Mouse (Mus musculus) liver, postnatal 0 days (tissue): ENCODE measurements around the gene Lgi1.

Experiments used
- CTCF ChIP-seq: sonication (generic); IDR thresholded peaks from 2 replicates; pipeline ENCODE4 v1.5.1; 2016; ENCODE audit warnings: antibody characterized with exemption, low read depth
- EP300 ChIP-seq: IDR thresholded peaks from 2 replicates; pipeline ENCODE4 v1.6.1; 2016; ENCODE audit warnings: antibody characterized with exemption, low read depth, mild to moderate bottlenecking

- TF ChIP-seq CTCF (no peak), EP300 (no peak)
Observed at GRCm38 (mm10) chr19:38332820-38333219, 68.5 kb downstream of the Lgi1 start.
